Mouse (Mus musculus): ENCODE measurements around the gene Src.

DNA sequence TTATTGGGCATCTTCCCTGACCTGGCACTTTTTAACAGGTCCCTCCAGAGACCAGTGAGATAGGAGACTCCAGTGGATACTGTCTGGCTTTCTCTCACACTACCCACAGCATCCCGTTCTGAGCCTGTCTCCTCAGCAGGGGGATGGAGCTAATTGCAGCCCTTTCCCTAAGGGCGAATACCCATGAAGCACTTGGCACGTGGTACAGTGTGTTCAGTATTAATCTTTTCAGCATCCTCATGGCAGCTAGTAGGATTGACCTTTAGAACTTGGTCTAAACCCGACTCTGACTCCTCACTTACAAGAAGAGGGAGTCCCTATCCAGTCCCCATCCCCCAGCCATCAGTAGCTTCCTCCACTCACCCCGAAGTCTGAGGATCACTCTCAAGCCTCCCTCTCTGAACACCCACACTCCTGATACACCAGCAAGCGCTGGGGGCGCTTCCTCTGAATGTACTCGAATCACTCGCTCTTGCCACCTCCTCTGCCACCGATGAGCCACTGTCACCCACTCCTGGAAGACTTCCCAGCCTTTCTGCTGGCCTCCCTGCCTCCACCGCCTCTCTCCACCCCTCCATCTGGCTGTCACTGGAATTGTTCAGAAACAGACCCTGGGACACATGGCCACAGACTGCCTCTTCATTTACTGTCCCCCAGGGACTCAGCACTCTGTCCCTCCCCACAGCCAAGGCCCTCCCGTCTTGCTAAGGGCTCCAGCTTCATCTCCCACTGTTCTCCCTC, 8.3 kb upstream of the Src start:
- no peak for TF ChIP-seq CTCF (conservative IDR thresholded peaks at IDR 0.05; ENCODE audit: insufficient read depth, insufficient read length, low read depth, low read length)
- TF ChIP-seq POLR2A (IDR thresholded peaks at IDR 0.05; ENCODE audit: low read depth, low read length): no peak

Measured in kidney, adult 2 months (tissue).